ENCODE assay signal across 19 mouse cellular contexts in genomic region chr13:17421875-17422274, GRCm38 (mm10).
"Had no signal": no experiment of that assay in that cellular context is flagged by ENCODE, and none has a peak within 500 bp of the region (broad histone marks: within the 10 kb centered on the region; RNA-seq: fewer than 3 reads in every experiment).

No protein-coding gene starts in this region.

- H3K9me3 ChIP-seq: liver, embryonic 15.5 days; midbrain, embryonic 13.5 days; midbrain, embryonic 15.5 days; neural tube, embryonic 15.5 days had no signal

- H3K27me3 ChIP-seq: liver, embryonic 15.5 days; lung, embryonic 15.5 days; megakaryocyte, embryonic 14.5 days; midbrain, embryonic 13.5 days; midbrain, embryonic 15.5 days; neural tube, embryonic 13.5 days; neural tube, embryonic 15.5 days had no signal

- H3K9ac ChIP-seq: liver, embryonic 15.5 days; liver, postnatal 0 days; lung, embryonic 15.5 days; midbrain, embryonic 13.5 days; midbrain, embryonic 15.5 days; neural tube, embryonic 13.5 days; neural tube, embryonic 15.5 days had no signal

- H3K4me3 ChIP-seq: liver, embryonic 15.5 days; lung, embryonic 15.5 days; megakaryocyte, embryonic 14.5 days; midbrain, embryonic 13.5 days; midbrain, embryonic 15.5 days; neural tube, embryonic 13.5 days; neural tube, embryonic 15.5 days had no signal

- H3K36me3 ChIP-seq: liver, embryonic 15.5 days; lung, embryonic 15.5 days; midbrain, embryonic 13.5 days; midbrain, embryonic 15.5 days; neural tube, embryonic 13.5 days; neural tube, embryonic 15.5 days had no signal

- DNase-seq: liver, postnatal 0 days; lung, adult 2 months; lung, postnatal 14 days; lung, postnatal 36 days; right cerebral cortex, postnatal 14 days; spleen, adult 18-20 months; thymus, adult 18-20 months; thymus, postnatal 14 days; thymus, postnatal 36 days had no signal

- H3K4me2 ChIP-seq: liver, embryonic 15.5 days; lung, embryonic 15.5 days; midbrain, embryonic 11.5 days; midbrain, embryonic 13.5 days; midbrain, embryonic 15.5 days; neural tube, embryonic 13.5 days; neural tube, embryonic 15.5 days had no signal

- H3K4me1 ChIP-seq: liver, embryonic 15.5 days; lung, embryonic 15.5 days; megakaryocyte, embryonic 14.5 days; midbrain, embryonic 13.5 days; midbrain, embryonic 15.5 days; neural tube, embryonic 13.5 days; neural tube, embryonic 15.5 days had no signal

- H3K27ac ChIP-seq: liver, embryonic 15.5 days; lung, embryonic 15.5 days; macrophage; midbrain, embryonic 13.5 days; midbrain, embryonic 15.5 days; neural tube, embryonic 13.5 days; neural tube, embryonic 15.5 days had no signal

- ATAC-seq: liver, postnatal 0 days; lung, postnatal 0 days; midbrain, embryonic 13.5 days; midbrain, embryonic 15.5 days had no signal
